Mouse (Mus musculus) E14TG2a.4 (cell line): ENCODE data around the gene Tsc22d4.

Experiments used
- CTCF ChIP-seq: conservative IDR thresholded peaks from 2 replicates; pipeline ENCODE4 v1.5.1; 2014; ENCODE audit warnings: low read length
- POU5F1 ChIP-seq: IDR thresholded peaks from 2 replicates; pipeline ENCODE4 v1.6.1; 2014; ENCODE audit warnings: low read length, borderline replicate concordance

GRCm38 (mm10) chr5:137753111-137753832, 7.7 kb downstream of the Tsc22d4 start:
- TF ChIP-seq CTCF, result no peak
- no peak for TF ChIP-seq POU5F1
